ENCODE assay signal across 13 mouse cellular contexts in the genomic region with DNA sequence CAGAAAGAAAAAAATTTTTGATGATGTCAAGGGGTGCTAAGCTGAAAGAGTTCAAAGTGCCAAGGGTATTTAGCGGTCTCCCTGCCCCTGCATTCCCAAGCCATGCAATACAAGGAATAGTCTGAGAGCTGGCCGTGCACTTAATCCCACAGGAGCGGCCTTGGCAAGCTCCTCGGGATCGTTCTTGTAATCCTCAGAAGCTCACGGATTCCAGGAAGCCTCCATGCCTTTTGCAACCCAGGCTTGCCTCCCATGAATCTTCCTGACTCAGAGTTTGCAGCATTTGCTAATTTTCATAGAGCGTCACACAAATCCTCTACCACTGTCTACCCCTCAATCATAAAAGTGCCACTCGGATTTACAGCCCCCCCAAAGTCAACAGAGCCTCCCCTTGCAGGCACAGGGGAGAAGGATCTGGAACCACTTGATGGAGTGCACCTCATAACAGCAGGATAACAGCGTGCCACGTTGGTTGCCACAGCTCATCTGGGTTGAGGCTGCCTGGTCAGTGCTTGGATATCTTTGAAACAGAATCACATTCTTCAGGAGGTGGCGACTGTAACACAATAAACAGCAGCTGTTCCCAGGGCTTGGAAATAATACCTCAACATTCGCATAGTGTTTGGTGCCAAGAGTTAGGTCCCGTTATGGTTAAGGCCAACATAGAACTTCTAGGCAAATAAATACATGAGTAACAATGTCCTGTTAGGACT.
DNase-seq lines count a peak whose midpoint lies in the region; ATAC-seq lines count a peak whose summit lies in the region.
"Had no signal": no experiment of that assay in that cellular context is flagged by ENCODE, and none has a peak within 500 bp of the region (broad histone marks: within the 10 kb centered on the region; RNA-seq: fewer than 3 reads in every experiment).

No protein-coding gene starts in this region.

- no peaks in the 10 kb centered on the region for H3K36me3 ChIP-seq in kidney, embryonic 15.5 days
- no peaks in the 10 kb centered on the region for H3K36me3 ChIP-seq in forebrain, embryonic 11.5 days (ENCODE audit: control insufficient read depth, insufficient read depth, low read length)

- ATAC-seq in kidney, embryonic 15.5 days (replicated peaks; ENCODE audit: low FRiP score), result 0 out of 2 replicates have a peak, but pooled peaks have one; percentile 9
- no peak for ATAC-seq in forebrain, embryonic 11.5 days (replicated peaks; ENCODE audit: low FRiP score)
- ATAC-seq: inflammation-experienced regulatory T-cells, adult 6 months; Patski had no signal

- 43% methylated on average over 13 of the region's 13 CpGs for WGBS in kidney, embryonic 15.5 days
- WGBS in forebrain, embryonic 11.5 days, result 86% methylated on average over 13 of the region's 13 CpGs

- no peak overlapping the region for H3K4me3 ChIP-seq in kidney, embryonic 15.5 days (replicated peaks)
- H3K4me3 ChIP-seq in forebrain, embryonic 11.5 days (ENCODE audit: low read depth, low read length), result no peak overlapping the region

- peak; percentile 32 for DNase-seq in adrenal gland, adult 2 months
- no peak for DNase-seq in adrenal gland, postnatal 4 days (ENCODE audit: low spot score in 2 of 2)
- DNase-seq in urinary bladder, postnatal 25 days (ENCODE audit: low spot score), result peak; percentile 38
- no peak for DNase-seq in urinary bladder, postnatal 10 days (ENCODE audit: low spot score)
- DNase-seq in forebrain, embryonic 11.5 days (ENCODE audit: low spot score), result no peak
- DNase-seq in cerebellum, adult 8-10 months, result no peak
- no peak for DNase-seq in left cerebral cortex, postnatal 36 days (ENCODE audit: low spot score in 2 of 2)
- DNase-seq: embryo, embryonic 11 days; lung, postnatal 10 days; spleen, adult 18-20 months had no signal

- H3K4me1 ChIP-seq in kidney, embryonic 15.5 days, result peaks cover 3% of the 10 kb centered on the region
- no peaks in the 10 kb centered on the region for H3K4me1 ChIP-seq in forebrain, embryonic 11.5 days (replicated peaks; ENCODE audit: control insufficient read depth, insufficient read depth, low read length)

- H3K9ac ChIP-seq in kidney, embryonic 15.5 days, result no peak overlapping the region
- no peak overlapping the region for H3K9ac ChIP-seq in forebrain, embryonic 11.5 days (ENCODE audit: low read length)

- intact Hi-C loops in left cerebral cortex, postnatal 36 days (cut with DNase I), result no loop called here

- H3K27ac ChIP-seq in kidney, embryonic 15.5 days, result no peak overlapping the region
- H3K27ac ChIP-seq in forebrain, embryonic 11.5 days (ENCODE audit: low read depth, low read length), result no peak overlapping the region

- no peaks in the 10 kb centered on the region for H3K27me3 ChIP-seq in kidney, embryonic 15.5 days
- no peaks in the 10 kb centered on the region for H3K27me3 ChIP-seq in forebrain, embryonic 11.5 days (ENCODE audit: control insufficient read depth, insufficient read depth, low read length)
- H3K27me3 ChIP-seq: Patski had no signal

- H3K4me2 ChIP-seq in kidney, embryonic 15.5 days, result no peak overlapping the region
- no peak overlapping the region for H3K4me2 ChIP-seq in forebrain, embryonic 11.5 days (ENCODE audit: low read depth, low read length, severe bottlenecking)

- H3K9me3 ChIP-seq in kidney, embryonic 15.5 days (replicated peaks), result no peaks in the 10 kb centered on the region
- no peaks in the 10 kb centered on the region for H3K9me3 ChIP-seq in forebrain, embryonic 11.5 days (ENCODE audit: control insufficient read depth, low read length)

Comparison
In these comparisons a context has a peak if more than half of its experiments do, and no peak if none do; other contexts are left out.
1. DNase-seq: peak in adrenal gland, adult 2 months (single experiment) and urinary bladder, postnatal 25 days (single experiment); none in adrenal gland, postnatal 4 days (0 of 2), urinary bladder, postnatal 10 days (single experiment), forebrain, embryonic 11.5 days (single experiment), cerebellum, adult 8-10 months (single experiment) and left cerebral cortex, postnatal 36 days (0 of 2).